Mouse (Mus musculus): ENCODE measurements around the gene Zcchc2. TPM values are rescaled to one million over a fixed set of nuclear protein-coding genes. Genes with fewer than 3 reads are reported as not detected.

The Zcchc2 gene
- polyA plus RNA-seq, 1 experiment from 2014 or later: 2.2 TPM

DNA sequence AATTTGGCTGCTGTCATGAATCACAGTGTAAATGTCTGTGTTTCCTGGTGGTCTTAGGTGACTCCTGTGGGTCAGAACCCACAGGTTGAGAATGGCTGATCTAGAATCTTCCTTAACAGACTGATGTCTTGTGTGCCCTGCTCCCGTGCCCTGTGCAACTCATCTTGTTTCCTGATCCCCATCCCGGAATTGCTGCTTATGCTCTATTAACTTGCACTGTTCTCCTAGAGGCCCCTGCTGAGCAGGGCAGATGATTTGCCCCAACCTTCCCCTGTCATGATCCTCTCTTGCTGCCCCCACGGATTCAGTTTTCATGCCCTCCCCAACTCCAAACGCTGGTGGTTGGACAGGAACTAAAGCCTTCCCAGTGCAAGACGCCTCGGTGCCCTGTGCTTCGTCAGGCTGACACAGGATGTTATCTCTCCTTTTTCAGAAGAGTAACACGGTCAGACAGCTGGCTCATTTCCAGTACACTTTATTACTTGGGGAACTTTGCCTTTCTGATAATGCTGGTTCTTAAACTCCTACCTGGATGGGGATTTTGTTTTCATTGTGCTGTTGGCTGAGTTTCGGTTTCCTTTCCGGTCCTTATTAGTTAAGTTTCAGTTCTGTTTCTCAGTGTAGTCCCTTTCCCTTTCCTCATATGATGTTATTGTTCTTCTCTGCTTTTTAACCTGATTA is 18.6 kb upstream of the Zcchc2 start:
- H3K9ac ChIP-seq: no peak overlapping the region
- no peak overlapping the region for H3K4me3 ChIP-seq
- H3K9me3 ChIP-seq: no peaks in the 10 kb centered on the region
- no peak overlapping the region for H3K27ac ChIP-seq
- 76% methylated on average over 10 of the region's 10 CpGs for WGBS
- no peaks in the 10 kb centered on the region for H3K4me1 ChIP-seq (replicated peaks)
- H3K4me2 ChIP-seq: no peak overlapping the region
- H3K27me3 ChIP-seq: no peaks in the 10 kb centered on the region
- ATAC-seq (ENCODE audit: low FRiP score): no peak
- H3K36me3 ChIP-seq: no peaks in the 10 kb centered on the region

GRCm38 (mm10) chr1:105974023-105974422 is 16.2 kb upstream of the Zcchc2 start:
- H3K9ac ChIP-seq: no peak overlapping the region
- ATAC-seq (ENCODE audit: low FRiP score): no peak
- H3K4me1 ChIP-seq (replicated peaks): no peaks in the 10 kb centered on the region
- H3K4me2 ChIP-seq: no peak overlapping the region
- WGBS: 85% methylated on average over 2 of the region's 2 CpGs
- no peaks in the 10 kb centered on the region for H3K27me3 ChIP-seq
- H3K4me3 ChIP-seq: no peak overlapping the region
- no peaks in the 10 kb centered on the region for H3K9me3 ChIP-seq
- no peaks in the 10 kb centered on the region for H3K36me3 ChIP-seq
- H3K27ac ChIP-seq: no peak overlapping the region

GRCm38 (mm10) chr1:105977446-105978094 is 12.6 kb upstream of the Zcchc2 start:
- no peak overlapping the region for H3K9ac ChIP-seq
- no peaks in the 10 kb centered on the region for H3K36me3 ChIP-seq
- 76% methylated on average over 7 of the region's 7 CpGs for WGBS
- H3K27me3 ChIP-seq: no peaks in the 10 kb centered on the region
- no peak for ATAC-seq (ENCODE audit: low FRiP score)
- no peaks in the 10 kb centered on the region for H3K4me1 ChIP-seq (replicated peaks)
- no peak overlapping the region for H3K4me2 ChIP-seq
- no peak overlapping the region for H3K27ac ChIP-seq
- H3K4me3 ChIP-seq: no peak overlapping the region
- no peaks in the 10 kb centered on the region for H3K9me3 ChIP-seq

DNA sequence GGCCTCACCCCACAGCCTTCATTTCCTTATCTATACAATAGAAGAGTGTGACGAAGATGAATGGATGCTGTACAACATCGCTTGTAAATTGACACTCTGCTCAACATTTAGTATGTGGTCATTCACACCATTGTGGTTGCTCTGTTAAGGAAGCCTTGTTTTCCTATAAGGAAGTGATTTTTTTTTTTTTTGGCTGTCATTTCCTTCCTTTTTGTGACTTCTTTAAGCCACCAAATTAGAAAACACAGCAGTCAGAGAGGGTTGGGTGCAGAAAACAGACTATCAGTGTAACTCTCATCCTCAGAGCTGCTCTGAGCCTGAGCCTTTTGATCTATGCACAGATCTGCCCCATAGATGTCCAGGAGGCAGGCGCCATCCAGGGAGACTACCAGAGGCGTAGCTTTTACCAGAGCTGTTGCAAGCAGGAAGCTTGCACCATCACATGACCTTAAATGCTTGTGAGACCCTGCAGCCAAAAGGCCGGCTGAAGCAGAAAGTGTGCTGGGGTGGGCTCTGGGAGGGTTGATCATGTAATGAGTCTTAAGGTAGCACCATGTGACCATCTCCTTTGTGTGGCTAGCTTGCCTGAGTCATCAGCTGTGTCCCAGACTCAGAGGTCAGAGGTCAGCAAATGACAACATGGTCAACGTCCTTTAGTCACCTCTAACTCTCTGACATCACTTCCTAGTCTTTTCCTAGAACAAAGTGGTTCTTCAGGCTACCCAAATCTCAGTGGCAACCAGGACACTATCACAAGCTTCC is 9.2 kb upstream of the Zcchc2 start:
- no peaks in the 10 kb centered on the region for H3K9me3 ChIP-seq
- no peak overlapping the region for H3K9ac ChIP-seq
- WGBS: 52% methylated on average over 6 of the region's 6 CpGs
- no peak overlapping the region for H3K27ac ChIP-seq
- no peak overlapping the region for H3K4me2 ChIP-seq
- H3K4me3 ChIP-seq: no peak overlapping the region
- H3K27me3 ChIP-seq: no peaks in the 10 kb centered on the region
- ATAC-seq (ENCODE audit: low FRiP score): no peak
- no peaks in the 10 kb centered on the region for H3K4me1 ChIP-seq (replicated peaks)
- H3K36me3 ChIP-seq: no peaks in the 10 kb centered on the region

GRCm38 (mm10) chr1:105982496-105983364 is 7.5 kb upstream of the Zcchc2 start:
- H3K4me2 ChIP-seq: no peak overlapping the region
- no peaks in the 10 kb centered on the region for H3K4me1 ChIP-seq (replicated peaks)
- 78% methylated on average over 6 of the region's 6 CpGs for WGBS
- no peaks in the 10 kb centered on the region for H3K9me3 ChIP-seq
- no peak overlapping the region for H3K27ac ChIP-seq
- H3K4me3 ChIP-seq: no peak overlapping the region
- no peaks in the 10 kb centered on the region for H3K27me3 ChIP-seq
- no peaks in the 10 kb centered on the region for H3K36me3 ChIP-seq
- ATAC-seq (ENCODE audit: low FRiP score): no peak
- no peak overlapping the region for H3K9ac ChIP-seq

- no peak for ATAC-seq (ENCODE audit: low FRiP score)
- Histone ChIP-seq H3K36me3 (no peaks in the 10 kb centered on the region), H3K4me2 (no peak overlapping the region), H3K4me3 (no peak overlapping the region), H3K4me1 (replicated peaks) (no peaks in the 10 kb centered on the region), H3K9me3 (no peaks in the 10 kb centered on the region), H3K9ac (no peak overlapping the region), H3K27ac (no peak overlapping the region), H3K27me3 (no peaks in the 10 kb centered on the region)
- WGBS: 91% methylated on average over 3 of the region's 3 CpGs
Observed at GRCm38 (mm10) chr1:105984172-105984571, 6.0 kb upstream of the Zcchc2 start.

DNA sequence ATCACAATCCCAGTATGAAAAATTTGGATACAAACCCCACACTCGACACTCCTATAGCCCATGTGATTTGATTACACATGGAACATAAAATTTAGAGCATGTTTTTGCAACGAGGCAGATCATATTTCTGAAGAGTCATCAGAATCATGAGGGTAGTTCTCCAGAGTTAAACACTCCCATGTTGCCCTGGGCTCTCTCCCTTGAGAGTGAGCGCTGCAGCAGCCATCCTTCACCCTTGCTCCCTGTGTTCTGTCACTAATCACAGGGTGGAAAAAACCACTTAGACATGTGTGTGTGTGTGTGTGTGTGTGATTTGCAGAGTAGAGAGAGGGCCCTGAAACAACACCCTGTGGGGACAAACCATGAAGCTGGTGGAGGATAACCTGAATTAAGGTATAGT is 2.0 kb upstream of the Zcchc2 start:
- no peak overlapping the region for H3K27ac ChIP-seq
- H3K27me3 ChIP-seq: 0 out of 2 replicates have a peak, but pooled peaks cover 2% of the 10 kb centered on the region
- H3K36me3 ChIP-seq: no peaks in the 10 kb centered on the region
- no peak overlapping the region for H3K9ac ChIP-seq
- no peaks in the 10 kb centered on the region for H3K9me3 ChIP-seq
- H3K4me2 ChIP-seq: no peak overlapping the region
- WGBS: 71% methylated on average over 3 of the region's 3 CpGs
- no peak for ATAC-seq (ENCODE audit: low FRiP score)
- H3K4me3 ChIP-seq: no peak overlapping the region
- peaks cover 20% of the 10 kb centered on the region for H3K4me1 ChIP-seq (replicated peaks)

GRCm38 (mm10) chr1:105988903-105989639 is 1.1 kb upstream of the Zcchc2 start:
- WGBS: 79% methylated on average over 14 of the region's 14 CpGs
- 0 out of 2 replicates have a peak, but pooled peaks cover 2% of the 10 kb centered on the region for H3K27me3 ChIP-seq
- no peaks in the 10 kb centered on the region for H3K36me3 ChIP-seq
- H3K27ac ChIP-seq: no peak overlapping the region
- H3K4me3 ChIP-seq: peak overlapping the region; percentile 77
- no peaks in the 10 kb centered on the region for H3K9me3 ChIP-seq
- peak overlapping the region; percentile 67 for H3K4me2 ChIP-seq
- peaks cover 24% of the 10 kb centered on the region for H3K4me1 ChIP-seq (replicated peaks)
- no peak overlapping the region for H3K9ac ChIP-seq
- ATAC-seq (ENCODE audit: low FRiP score): no peak

DNA sequence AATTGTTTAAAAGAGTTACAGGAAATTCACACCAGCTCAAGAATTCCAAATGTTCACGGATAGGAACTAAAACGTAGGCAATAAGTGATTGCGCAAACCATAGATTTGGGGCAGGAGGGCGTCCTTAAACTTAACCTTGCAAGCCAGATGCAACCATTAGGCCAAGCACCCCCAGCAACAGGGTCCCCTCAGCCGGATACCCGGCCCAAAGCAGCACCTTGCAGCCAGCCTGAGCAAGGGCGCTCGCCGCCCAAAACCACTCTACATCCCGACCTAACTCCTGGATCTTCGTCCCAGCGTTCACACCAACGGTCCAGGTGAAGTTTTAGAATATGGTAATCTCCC is 594 bp upstream of the Zcchc2 start:
- Histone ChIP-seq H3K4me3 (peak overlapping the region; percentile 77), H3K9me3 (no peaks in the 10 kb centered on the region), H3K4me2 (peak overlapping the region; percentile 67), H3K27ac (no peak overlapping the region), H3K4me1 (replicated peaks) (peaks cover 28% of the 10 kb centered on the region), H3K36me3 (no peaks in the 10 kb centered on the region), H3K27me3 (0 out of 2 replicates have a peak, but pooled peaks cover 2% of the 10 kb centered on the region), H3K9ac (peak overlapping the region; percentile 64)
- WGBS: 2% methylated on average over 13 of the region's 13 CpGs
- ATAC-seq (ENCODE audit: low FRiP score): peak; percentile 14

DNA sequence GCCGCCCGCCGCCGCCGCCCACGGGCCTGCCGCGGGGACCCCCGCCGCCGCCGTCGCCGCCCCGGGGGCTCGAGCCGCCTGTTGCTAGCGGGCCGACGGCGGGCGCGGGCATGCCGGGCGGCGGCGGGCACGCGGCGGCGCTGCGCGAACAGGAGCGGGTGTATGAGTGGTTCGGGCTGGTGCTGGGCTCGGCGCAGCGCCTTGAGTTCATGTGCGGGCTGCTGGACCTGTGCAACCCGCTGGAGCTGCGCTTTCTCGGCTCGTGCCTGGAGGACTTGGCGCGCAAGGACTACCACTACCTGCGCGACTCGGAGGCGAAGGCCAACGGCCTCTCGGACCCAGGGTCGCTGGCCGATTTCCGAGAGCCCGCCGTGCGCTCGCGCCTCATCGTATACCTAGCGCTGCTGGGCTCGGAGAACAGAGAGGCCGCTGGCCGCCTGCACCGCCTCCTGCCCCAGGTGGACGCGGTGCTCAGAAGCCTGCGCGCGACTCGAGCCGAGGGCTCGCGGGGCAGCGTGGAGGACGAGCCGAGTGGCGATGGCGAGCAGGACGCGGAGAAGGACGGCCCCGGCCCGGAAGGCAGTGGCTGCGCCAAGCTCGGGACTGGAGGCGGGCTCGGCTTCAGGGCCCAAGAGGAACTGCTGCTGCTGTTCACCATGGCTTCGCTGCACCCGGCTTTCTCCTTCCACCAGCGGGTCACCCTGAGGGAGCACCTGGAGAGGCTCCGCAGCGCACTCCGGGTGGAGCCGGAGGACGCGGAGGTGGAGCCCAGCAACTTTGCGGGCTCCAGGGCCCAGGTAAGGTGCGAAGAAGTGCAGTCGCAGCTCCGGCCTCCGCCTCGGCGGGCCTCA is 930 bp downstream of the Zcchc2 start:
- Histone ChIP-seq H3K36me3 (no peaks in the 10 kb centered on the region), H3K4me3 (peak overlapping the region; percentile 77), H3K27ac (peak overlapping the region; percentile 94), H3K9ac (peak overlapping the region; percentile 89), H3K4me2 (peak overlapping the region; percentile 89), H3K9me3 (no peaks in the 10 kb centered on the region), H3K27me3 (0 out of 2 replicates have a peak, but pooled peaks cover 2% of the 10 kb centered on the region), H3K4me1 (replicated peaks) (peaks cover 31% of the 10 kb centered on the region)
- ATAC-seq (ENCODE audit: low FRiP score): peak; percentile 22
- under 1% methylated on average over 81 of the region's 104 CpGs for WGBS

Measured in hindbrain, embryonic 13.5 days (tissue).